Mouse (Mus musculus): ENCODE measurements around the gene Bicral. TPM values are rescaled to one million over a fixed set of nuclear protein-coding genes. Genes with fewer than 3 reads are reported as not detected.

Bicral gene
- total and polyA plus RNA-seq, 3 experiments, result 3.0 to 7.4 (median 5.9) TPM

DNA sequence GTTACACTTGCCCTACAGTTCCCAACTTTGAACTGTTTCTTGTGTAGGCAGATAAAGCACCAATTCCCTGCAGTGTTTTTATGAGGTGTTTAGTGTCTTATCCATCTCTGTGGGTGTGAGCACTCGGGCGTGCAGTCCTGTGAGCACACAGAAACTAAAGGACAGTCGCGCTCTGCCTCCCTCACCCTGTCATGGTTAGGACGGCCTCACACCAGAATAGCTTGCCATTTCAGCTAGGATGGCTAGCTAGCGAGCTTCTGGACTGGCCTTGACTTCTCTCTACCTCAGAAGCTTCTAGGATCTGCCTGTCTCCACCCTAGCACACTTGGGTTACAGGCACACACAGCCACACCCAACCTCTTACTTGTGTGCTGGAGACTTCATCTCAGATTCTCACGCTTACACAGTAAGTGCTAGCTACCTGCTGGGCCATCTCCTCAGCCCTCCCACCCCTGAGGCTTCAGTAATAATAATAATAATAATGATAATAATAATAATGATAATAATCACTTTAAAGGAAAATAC lies 19.8 kb downstream of the Bicral start:
- no peak overlapping the region for H3K9ac ChIP-seq (ENCODE audit: insufficient read depth, low read depth)

DNA sequence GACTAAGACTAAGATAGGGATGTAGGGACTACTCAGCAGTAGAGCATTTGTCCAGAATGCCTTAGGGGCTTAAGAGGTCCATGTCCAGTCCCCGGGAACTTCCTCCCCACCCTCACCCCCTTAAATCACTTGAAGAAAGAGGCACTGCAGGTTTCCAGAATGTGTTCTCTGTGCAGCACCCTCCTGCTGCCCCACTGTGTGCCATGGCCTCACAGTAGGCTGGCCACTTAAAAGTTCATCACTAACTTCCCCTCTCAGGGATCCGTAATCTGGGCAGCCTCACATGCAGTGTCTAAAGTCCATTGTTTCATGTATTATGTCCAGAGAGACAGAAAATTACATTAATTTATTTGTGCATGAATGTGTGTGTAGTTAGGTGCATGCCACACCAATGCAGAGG lies 20.4 kb downstream of the Bicral start:
- in situ Hi-C loops (cut with MboI; ENCODE audit: low pct_ligation_motif_present, low pct_unique_long_range_greater_than_20kb, low sequenced_read_pairs) (no loop called here), dilution Hi-C loops (cut with MboI; ENCODE audit: extremely low pct_ligation_motif_present, extremely low pct_unique_long_range_greater_than_20kb, low sequenced_read_pairs) (no loop called here)
- H3K27ac ChIP-seq (ENCODE audit: insufficient read depth, low read depth), result no peak overlapping the region
- H3K9me3 ChIP-seq (replicated peaks; ENCODE audit: low read length), result peaks cover 4% of the 10 kb centered on the region
- no peak overlapping the region for H3K4me3 ChIP-seq (replicated peaks in 1 of 3; ENCODE audit: low read depth in 2 of 3, low read length in 2 of 3, poor library complexity in 1 of 3)
- no peak overlapping the region for H3K4me2 ChIP-seq (ENCODE audit: insufficient read depth, low read depth, poor library complexity, severe bottlenecking)
- H3K4me1 ChIP-seq (ENCODE audit: control insufficient read depth in 1 of 2, insufficient read depth in 2 of 2), result peaks cover 12 to 34% of the 10 kb centered on the region in 2 experiments
- DNase-seq (ENCODE audit: extremely low read depth), result no peak
- no peaks in the 10 kb centered on the region; the same call in 1 of the 2 replicates for H3K79me2 ChIP-seq (replicated peaks; ENCODE audit: control insufficient read depth, extremely low read depth, insufficient read depth, poor library complexity, severe bottlenecking)
- H3K36me3 ChIP-seq (replicated peaks in 1 of 2; ENCODE audit: control insufficient read depth in 1 of 2, insufficient read depth in 1 of 2, low read length in 1 of 2), result peaks cover 0 to 30% of the 10 kb centered on the region in 2 experiments
- no peak for TF ChIP-seq SIN3A (IDR thresholded peaks at IDR 0.05; ENCODE audit: low read length)
- peak; percentile 35 for TF ChIP-seq ZKSCAN1 (IDR thresholded peaks at IDR 0.05; ENCODE audit: borderline replicate concordance, low read depth, low read length)
- H3K9ac ChIP-seq (ENCODE audit: insufficient read depth, low read depth), result no peak overlapping the region
- no peaks in the 10 kb centered on the region for H3K27me3 ChIP-seq (replicated peaks)

More for the DNA sequence above, 19.8 kb downstream of the Bicral start:
- Histone ChIP-seq H3K9me3 (replicated peaks; ENCODE audit: low read length) (peaks cover 4% of the 10 kb centered on the region), H3K36me3 (replicated peaks in 1 of 2; ENCODE audit: control insufficient read depth in 1 of 2, insufficient read depth in 1 of 2, low read length in 1 of 2) (peaks cover 0 to 29% of the 10 kb centered on the region in 2 experiments), H3K79me2 (replicated peaks; ENCODE audit: control insufficient read depth, extremely low read depth, insufficient read depth, poor library complexity, severe bottlenecking) (no peaks in the 10 kb centered on the region; the same call in 1 of the 2 replicates), H3K4me2 (ENCODE audit: insufficient read depth, low read depth, poor library complexity, severe bottlenecking) (no peak overlapping the region), H3K4me1 (ENCODE audit: control insufficient read depth in 1 of 2, insufficient read depth in 2 of 2) (peaks cover 12 to 34% of the 10 kb centered on the region in 2 experiments), H3K27ac (ENCODE audit: insufficient read depth, low read depth) (no peak overlapping the region), H3K27me3 (replicated peaks) (no peaks in the 10 kb centered on the region), H3K4me3 (replicated peaks in 1 of 3; ENCODE audit: low read depth in 2 of 3, low read length in 2 of 3, poor library complexity in 1 of 3) (no peak overlapping the region)
- in situ Hi-C loops (cut with MboI; ENCODE audit: low pct_ligation_motif_present, low pct_unique_long_range_greater_than_20kb, low sequenced_read_pairs), result no loop called here
- dilution Hi-C loops (cut with MboI; ENCODE audit: extremely low pct_ligation_motif_present, extremely low pct_unique_long_range_greater_than_20kb, low sequenced_read_pairs), result no loop called here
- no peak for DNase-seq (ENCODE audit: extremely low read depth)
- TF ChIP-seq MAFK (IDR thresholded peaks at IDR 0.05; ENCODE audit: insufficient replicate concordance, low read length) (no peak), CTCF (conservative IDR thresholded peaks at IDR 0.05 in 1 of 2, IDR thresholded peaks at IDR 0.05 in 1 of 2; ENCODE audit: low read depth in 2 of 2, low read length in 2 of 2) (no peak), EP300 (IDR thresholded peaks at IDR 0.05; ENCODE audit: low read length) (no peak), SMC3 (IDR thresholded peaks at IDR 0.05; ENCODE audit: low read depth, low read length) (no peak), E2F4 (IDR thresholded peaks at IDR 0.05; ENCODE audit: insufficient replicate concordance, low read depth, low read length) (no peak), PAX5 (IDR thresholded peaks at IDR 0.05; ENCODE audit: low read length) (no peak), KAT2A (IDR thresholded peaks at IDR 0.05; ENCODE audit: insufficient replicate concordance, low read length) (no peak), UBTF (IDR thresholded peaks at IDR 0.05; ENCODE audit: low read depth, low read length) (no peak)

DNA sequence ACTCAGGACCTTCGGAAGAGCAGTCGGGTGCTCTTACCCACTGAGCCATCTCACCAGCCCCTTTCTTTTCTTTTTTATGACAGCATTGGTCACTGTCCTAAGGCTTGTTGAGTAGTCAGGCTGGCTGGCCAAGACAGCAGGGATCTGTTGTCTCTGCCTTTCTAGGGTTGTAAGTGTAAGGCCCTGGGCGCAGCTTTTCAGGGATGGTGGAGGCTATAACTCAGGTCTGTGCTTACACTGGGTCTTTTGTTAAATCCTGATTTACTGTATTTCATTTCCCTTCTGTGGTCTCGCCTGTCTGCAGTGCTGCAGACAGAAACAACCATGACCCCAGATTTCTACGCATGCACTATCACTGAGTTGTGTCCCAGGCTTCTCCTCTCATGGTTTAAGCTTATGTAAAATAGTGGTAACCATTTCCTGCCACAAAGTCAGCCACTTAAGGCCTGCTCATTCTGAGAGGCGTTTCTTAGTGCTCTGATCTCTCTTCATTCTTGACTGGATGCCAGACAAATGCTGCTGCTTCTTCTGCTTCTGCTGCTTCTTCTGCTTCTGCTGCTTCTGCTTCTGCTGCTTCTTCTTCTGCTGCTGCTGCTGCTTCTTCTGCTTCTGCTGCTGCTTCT lies 23.1 kb downstream of the Bicral start:
- DNase-seq (ENCODE audit: extremely low read depth), result peak; percentile 77
- dilution Hi-C loops (cut with MboI; ENCODE audit: extremely low pct_ligation_motif_present, extremely low pct_unique_long_range_greater_than_20kb, low sequenced_read_pairs), result no loop called here
- peaks cover 0 to 23% of the 10 kb centered on the region in 2 experiments for H3K36me3 ChIP-seq (replicated peaks in 1 of 2; ENCODE audit: control insufficient read depth in 1 of 2, insufficient read depth in 1 of 2, low read length in 1 of 2)
- no peak overlapping the region for H3K4me3 ChIP-seq (replicated peaks in 1 of 3; ENCODE audit: low read depth in 2 of 3, low read length in 2 of 3, poor library complexity in 1 of 3)
- TF ChIP-seq EP300 (IDR thresholded peaks at IDR 0.05; ENCODE audit: low read length) (peak; percentile 68; the same call in 1 of the 2 replicates), TCF12 (IDR thresholded peaks at IDR 0.05; ENCODE audit: low read depth, low read length) (0 out of 2 replicates have a peak, but pooled peaks have one; percentile 11), PAX5 (IDR thresholded peaks at IDR 0.05; ENCODE audit: low read length) (no peak), ZC3H11A (IDR thresholded peaks at IDR 0.05; ENCODE audit: low read depth, low read length) (no peak), IRF4 (IDR thresholded peaks at IDR 0.05; ENCODE audit: low read depth, low read length) (0 out of 2 replicates have a peak, but pooled peaks have one; percentile 25), BHLHE40 (IDR thresholded peaks at IDR 0.05; ENCODE audit: low read depth, low read length) (peak; percentile 52; the same call in 1 of the 2 replicates), MEF2A (IDR thresholded peaks at IDR 0.05; ENCODE audit: borderline replicate concordance, low read depth, low read length) (0 out of 2 replicates have a peak, but pooled peaks have one; percentile 20)
- H3K4me2 ChIP-seq (ENCODE audit: insufficient read depth, low read depth, poor library complexity, severe bottlenecking), result no peak overlapping the region
- in situ Hi-C loops (cut with MboI; ENCODE audit: low pct_ligation_motif_present, low pct_unique_long_range_greater_than_20kb, low sequenced_read_pairs), result no loop called here
- peaks cover 17 to 44% of the 10 kb centered on the region in 2 experiments for H3K4me1 ChIP-seq (ENCODE audit: control insufficient read depth in 1 of 2, insufficient read depth in 2 of 2)
- H3K79me2 ChIP-seq (replicated peaks; ENCODE audit: control insufficient read depth, extremely low read depth, insufficient read depth, poor library complexity, severe bottlenecking), result no peaks in the 10 kb centered on the region; the same call in 1 of the 2 replicates
- no peaks in the 10 kb centered on the region for H3K27me3 ChIP-seq (replicated peaks)
- no peak overlapping the region for H3K27ac ChIP-seq (ENCODE audit: insufficient read depth, low read depth)
- no peak overlapping the region for H3K9ac ChIP-seq (ENCODE audit: insufficient read depth, low read depth)
- H3K9me3 ChIP-seq (replicated peaks; ENCODE audit: low read length), result peaks cover 4% of the 10 kb centered on the region
